Mouse (Mus musculus) liver, adult (tissue): ENCODE results near the gene Senp3.

Source experiments
- GATA4 ChIP-seq: IDR thresholded peaks from 2 replicates; pipeline ENCODE4 v1.6.1; 2014; ENCODE audit warnings: mild to moderate bottlenecking, low read length; ENCODE audit not compliant: insufficient replicate concordance

The Senp3 gene

GRCm38 (mm10) chr11:69645860-69646259 is 36.0 kb downstream of the Senp3 start:
- no peak for TF ChIP-seq GATA4

- TF ChIP-seq GATA4, result no peak
These were observed 46.4 kb downstream of the Senp3 start for GRCm38 (mm10) chr11:69635471-69635870.

- no peak for TF ChIP-seq GATA4
These were observed 48.6 kb downstream of the Senp3 start for GRCm38 (mm10) chr11:69633128-69633866.

GRCm38 (mm10) chr11:69632284-69633089 is 49.4 kb downstream of the Senp3 start, which contains the start of gene Fxr2:
Fxr2 (plus strand) TSS chr11:69632990.
- peak; percentile 30; the same call in 1 of the 2 replicates for TF ChIP-seq GATA4

- no peak for TF ChIP-seq GATA4
These were observed 52.1 kb downstream of the Senp3 start for GRCm38 (mm10) chr11:69629802-69630201.

- TF ChIP-seq GATA4, result no peak
These were observed 53.6 kb downstream of the Senp3 start for GRCm38 (mm10) chr11:69628286-69628685.
